In genomic region chr9:54980674-54981073, GRCm38 (mm10) we compare ENCODE assay signal across 8 mouse cellular contexts. TPM values are rescaled to one million over a fixed set of nuclear protein-coding genes. Genes with fewer than 3 reads are reported as not detected.
DNase-seq lines count a peak whose midpoint lies in the region; ATAC-seq and TF ChIP-seq lines count a peak whose summit lies in the region.

Gene Chrna5 (plus strand): TSS chr9:54980880.

- peaks cover 24% of the 10 kb centered on the region for H3K27me3 ChIP-seq in liver, adult 2 months (ENCODE audit: control insufficient read depth, insufficient read depth, low read length)
- peaks cover 42% of the 10 kb centered on the region for H3K27me3 ChIP-seq in intestine, postnatal 0 days (replicated peaks; ENCODE audit: control insufficient read depth, insufficient read depth, low read length)
- H3K27me3 ChIP-seq in neural tube, embryonic 15.5 days (replicated peaks): peaks cover 22% of the 10 kb centered on the region

- H3K4me1 ChIP-seq in liver, adult 2 months (ENCODE audit: control insufficient read depth, insufficient read depth, low read length): peaks cover 5% of the 10 kb centered on the region
- no peaks in the 10 kb centered on the region for H3K4me1 ChIP-seq in embryonic fibroblast, embryonic 13.5 days (ENCODE audit: control insufficient read depth, insufficient read depth, low read length)
- no peaks in the 10 kb centered on the region for H3K4me1 ChIP-seq in intestine, postnatal 0 days (replicated peaks; ENCODE audit: control insufficient read depth, insufficient read depth, low read length)
- peaks cover 28% of the 10 kb centered on the region for H3K4me1 ChIP-seq in neural tube, embryonic 15.5 days

- no peak for TF ChIP-seq CTCF in liver, adult 2 months (IDR thresholded peaks at IDR 0.05; ENCODE audit: low read depth, low read length)
- TF ChIP-seq CTCF in embryonic fibroblast, embryonic 13.5 days (IDR thresholded peaks at IDR 0.05; ENCODE audit: borderline replicate concordance, insufficient read depth, low read length): no peak
- TF ChIP-seq CTCF in intestine, postnatal 0 days (IDR thresholded peaks at IDR 0.05; ENCODE audit: low read depth): no peak

- H3K79me2 ChIP-seq in liver, adult 2 months (ENCODE audit: control insufficient read depth, insufficient read depth, low read length): no peaks in the 10 kb centered on the region

- TF ChIP-seq POLR2A in liver, adult 2 months (IDR thresholded peaks at IDR 0.05; ENCODE audit: extremely low read depth, insufficient read depth, low read length): no peak
- TF ChIP-seq POLR2A in embryonic fibroblast, embryonic 13.5 days (IDR thresholded peaks at IDR 0.05; ENCODE audit: low read depth, low read length): no peak

- no peaks in the 10 kb centered on the region for H3K36me3 ChIP-seq in liver, adult 2 months (ENCODE audit: control insufficient read depth, insufficient read depth, low read length)
- no peaks in the 10 kb centered on the region for H3K36me3 ChIP-seq in intestine, postnatal 0 days (ENCODE audit: control insufficient read depth, insufficient read depth)
- H3K36me3 ChIP-seq in neural tube, embryonic 15.5 days: no peaks in the 10 kb centered on the region

- H3K4me3 ChIP-seq in liver, adult 2 months (ENCODE audit: insufficient read depth, low read depth, low read length): peak within 1 kb of the TSS; percentile 46; the same call in 1 of the 2 replicates
- peak within 1 kb of the TSS; percentile 29 for H3K4me3 ChIP-seq in embryonic fibroblast, embryonic 13.5 days (ENCODE audit: insufficient read depth, low read length)
- H3K4me3 ChIP-seq in intestine, postnatal 0 days (ENCODE audit: low read depth, low read length): peak within 1 kb of the TSS; percentile 63
- peak within 1 kb of the TSS; percentile 67 for H3K4me3 ChIP-seq in neural tube, embryonic 15.5 days (replicated peaks)

- DNase-seq in liver, adult 2 months (ENCODE audit: extremely low read depth, low read depth, low spot score): no peak
- no peak for DNase-seq in liver
- DNase-seq in thymus, postnatal 14 days: no peak
- DNase-seq in B cell, adult 2 months: no peak
- no peak for DNase-seq in testis, postnatal 10 days (ENCODE audit: low spot score)

- H3K9ac ChIP-seq in liver, adult 2 months (ENCODE audit: low read depth, low read length): no peak within 1 kb of the TSS
- peak within 1 kb of the TSS; percentile 37; the same call in 1 of the 2 replicates for H3K9ac ChIP-seq in intestine, postnatal 0 days (ENCODE audit: low read depth, low read length)
- H3K9ac ChIP-seq in neural tube, embryonic 15.5 days (replicated peaks): peak within 1 kb of the TSS; percentile 49

- H3K27ac ChIP-seq in liver, adult 2 months (replicated peaks; ENCODE audit: insufficient read depth, low read depth, low read length): no peak within 1 kb of the TSS
- H3K27ac ChIP-seq in embryonic fibroblast, embryonic 13.5 days (ENCODE audit: insufficient read depth, low read length): no peak within 1 kb of the TSS
- no peak within 1 kb of the TSS for H3K27ac ChIP-seq in intestine, postnatal 0 days (ENCODE audit: low read depth, low read length)
- 0 out of 2 replicates have a peak within 1 kb of the TSS, but pooled peaks have one; percentile 37 for H3K27ac ChIP-seq in neural tube, embryonic 15.5 days (replicated peaks)

- H3K9me3 ChIP-seq in intestine, postnatal 0 days (ENCODE audit: control insufficient read depth): no peaks in the 10 kb centered on the region
- no peaks in the 10 kb centered on the region for H3K9me3 ChIP-seq in neural tube, embryonic 15.5 days (replicated peaks)

- H3K4me2 ChIP-seq in intestine, postnatal 0 days (replicated peaks; ENCODE audit: low read depth): peak within 1 kb of the TSS; percentile 99
- peak within 1 kb of the TSS; percentile 95 for H3K4me2 ChIP-seq in neural tube, embryonic 15.5 days

- 70% methylated on average over 8 of the region's 8 CpGs for WGBS in liver, adult 2 months
- 69% methylated on average over 8 of the region's 8 CpGs for WGBS in intestine, postnatal 0 days
- WGBS in neural tube, embryonic 15.5 days: 39% methylated on average over 8 of the region's 8 CpGs

- ATAC-seq in intestine, postnatal 0 days: no peak
- no peak for ATAC-seq in neural tube, embryonic 15.5 days (ENCODE audit: low FRiP score)

RNA-seq across cellular contexts. Expression of gene Chrna5, which starts in this region (rescaled TPM):
- total RNA-seq in liver, adult 2 months (2014; rRNA removed): not detected in 2 replicates
- polyA plus RNA-seq in liver, adult 2 months (2012; rRNA removed): not detected in 2 replicates
- polyA plus RNA-seq in embryonic fibroblast, embryonic 13.5 days (2011; ENCODE audit: insufficient read length, low read depth, missing spikeins): not detected in 2 replicates
- polyA plus RNA-seq in intestine, postnatal 0 days (2015; fragmentation: Nextera tagmentation; extraction: Ambion mirVana): 1.0 and 1.3 TPM in 2 replicates
- 3.7 and 3.9 TPM in 2 replicates for polyA plus RNA-seq in neural tube, embryonic 15.5 days (2015; fragmentation: Nextera tagmentation; extraction: Ambion mirVana)
